Mouse (Mus musculus) frontal cortex, postnatal 36 days (tissue): ENCODE measurements at regions not wholly inside any gene's neighbourhood (a gene's known extent, or its start where the extent isn't known, plus 50 kb on each side); places are given as distances from the start of the nearest gene placed in this dataset.
"Not testable (repeated sequence)": the region's sequence is repeated elsewhere in the genome, so short reads cannot be mapped to it uniquely, and the experiment has no call there.

Experiments
- DNase-seq, 2 experiments: peaks; one replicate each; pipeline ENCODE4 v3.0.0; 2022; ENCODE audit warnings: low spot score in 2 of 2

DNA sequence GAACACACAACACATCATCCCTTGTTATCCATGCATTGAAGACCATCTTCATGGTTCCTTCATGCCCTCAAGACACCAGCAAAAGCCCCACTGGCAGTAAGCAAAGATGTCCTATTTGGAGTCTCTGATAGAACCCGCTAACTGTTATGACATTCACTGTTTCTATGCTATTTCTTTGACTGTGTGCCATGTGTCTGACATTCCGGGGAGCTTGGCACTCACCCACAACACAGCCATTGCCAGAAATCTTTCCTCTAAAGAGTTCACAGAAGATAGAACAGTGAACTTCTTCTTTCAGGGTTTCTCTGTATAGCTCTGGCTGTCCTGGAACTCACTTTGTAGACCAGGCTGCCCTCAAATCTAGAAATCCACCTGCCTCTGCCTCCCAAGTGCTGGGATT, 261.2 kb downstream of the Setd4 start:
- peak; percentile 12 to 31 for DNase-seq

DNA sequence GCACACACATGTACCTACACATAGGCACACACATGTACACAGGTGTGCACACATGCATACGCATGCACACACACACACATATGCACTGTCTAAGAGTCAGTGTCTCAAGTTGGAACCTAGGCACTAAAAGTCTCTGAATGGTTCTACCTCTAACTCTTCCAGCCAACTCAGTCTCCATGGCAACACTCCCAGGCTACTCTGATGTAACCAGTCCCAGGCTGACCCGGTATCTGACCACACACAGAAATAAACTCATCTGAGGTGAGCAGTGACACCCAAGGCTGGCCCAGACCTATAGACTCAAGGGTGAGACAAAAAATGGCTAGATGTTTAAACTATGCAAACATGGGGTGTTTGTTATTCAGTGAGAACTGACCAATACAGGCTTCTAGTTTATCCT, 262.1 kb downstream of the Setd4 start:
- DNase-seq, result no peak

DNA sequence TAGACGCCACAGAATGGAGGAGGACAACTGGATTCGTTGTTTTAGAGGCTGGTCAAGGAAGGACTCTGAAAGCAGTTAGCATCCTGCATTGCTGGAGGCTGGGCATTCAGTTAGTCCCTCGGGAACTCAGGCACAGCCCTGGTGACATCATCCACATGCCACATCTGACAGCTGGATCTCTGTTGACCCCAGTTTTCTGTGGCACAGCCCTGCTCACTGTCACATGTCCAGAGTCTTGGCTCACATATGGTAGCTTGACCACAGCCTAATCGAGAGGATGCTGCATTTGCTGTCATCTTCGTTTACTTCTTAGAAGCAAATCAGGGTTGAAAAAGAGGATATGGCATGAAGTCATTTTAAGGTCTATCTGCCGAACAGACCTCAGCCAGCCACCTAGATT, 265.1 kb downstream of the Setd4 start:
- DNase-seq, result no peak

DNA sequence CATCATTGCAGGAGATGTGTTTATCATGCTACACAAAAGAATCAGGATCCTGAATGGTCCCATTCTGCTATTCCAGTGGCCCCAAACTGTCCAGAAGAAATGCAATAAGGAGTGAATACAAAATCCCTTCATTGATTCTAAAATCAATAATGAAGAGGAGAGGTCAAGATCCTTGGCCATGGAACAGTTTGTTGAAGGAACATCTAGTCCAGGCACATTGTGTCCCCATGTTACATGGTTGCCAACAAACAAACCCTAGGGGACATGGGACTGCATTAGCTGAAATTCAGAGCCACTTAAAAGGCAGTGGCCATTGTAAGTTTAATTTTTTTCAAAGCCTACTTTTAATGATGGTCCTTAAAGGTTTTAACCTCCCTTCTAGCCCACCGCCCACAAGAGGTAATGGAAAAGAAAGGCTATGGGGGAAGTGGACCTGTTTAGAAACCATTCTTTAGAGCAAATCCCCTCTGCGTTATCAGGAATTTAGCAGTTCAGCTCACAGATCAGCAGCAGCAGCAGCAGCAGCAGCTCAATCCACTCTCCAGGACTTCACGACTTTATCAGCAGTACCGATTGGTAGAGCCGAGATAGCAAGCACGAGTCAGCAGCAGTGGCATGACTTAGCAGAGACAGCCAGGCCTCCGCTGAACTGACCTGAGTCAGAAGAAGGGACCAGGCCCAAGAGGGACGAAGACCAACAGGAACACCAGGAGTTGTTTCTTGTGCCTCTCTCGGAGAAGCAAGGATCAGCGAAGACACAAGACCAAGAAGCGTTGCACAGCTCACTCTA, 268.3 kb downstream of the Setd4 start:
- no peak for DNase-seq

DNA sequence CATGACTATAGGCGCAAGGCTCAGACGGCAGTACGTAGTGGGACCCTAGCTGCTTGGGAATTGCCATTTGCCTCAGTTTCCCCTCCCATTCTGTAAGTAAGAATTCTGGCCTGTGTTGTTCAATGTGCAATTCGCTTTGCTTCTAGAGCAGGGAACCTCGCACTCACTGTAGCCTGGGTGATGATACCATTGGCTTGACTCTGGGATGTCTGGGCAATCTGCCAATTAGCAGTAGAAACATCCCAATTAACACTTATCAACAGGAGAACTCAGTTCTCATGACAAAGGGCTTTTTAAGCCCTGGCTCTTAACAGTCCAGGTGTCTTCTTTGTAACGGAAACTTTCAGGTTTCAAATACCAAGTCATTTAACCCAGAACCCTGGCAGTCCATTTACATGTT, 270.2 kb downstream of the Setd4 start:
- no peak for DNase-seq

DNA sequence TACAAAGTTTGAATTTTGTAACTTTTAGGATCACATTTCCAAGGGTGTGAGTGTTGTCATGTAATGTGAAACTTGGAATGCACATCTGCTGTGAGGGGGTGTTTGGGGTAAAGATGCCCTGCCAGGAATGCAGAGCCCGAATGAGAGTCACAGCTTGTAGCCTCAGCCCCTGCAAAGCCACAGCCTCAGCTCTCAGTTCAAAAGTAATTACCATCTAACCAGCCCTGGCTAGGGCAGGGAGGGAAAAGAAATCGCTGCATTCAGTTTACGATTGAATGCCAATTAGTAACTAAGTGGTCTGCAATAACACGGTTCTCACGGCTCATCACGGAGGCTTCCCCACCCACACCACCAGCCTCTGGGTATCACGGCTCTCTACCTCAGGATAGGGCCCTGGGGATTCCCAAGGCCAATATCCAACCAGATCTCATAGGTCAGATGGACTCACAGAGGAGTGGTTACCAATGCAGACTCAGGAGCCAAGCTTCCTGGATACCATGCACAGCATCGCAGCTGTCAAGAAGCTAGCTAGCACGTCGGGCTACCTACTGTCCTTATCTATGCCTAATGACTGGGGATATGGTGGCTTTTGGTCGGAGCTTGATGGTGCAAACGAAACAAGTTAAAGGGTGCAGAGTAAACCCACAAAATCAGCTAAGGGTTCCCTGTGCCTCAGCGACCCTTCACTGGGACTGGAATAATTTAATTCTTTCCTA, 275.0 kb downstream of the Setd4 start:
- no peak for DNase-seq

DNA sequence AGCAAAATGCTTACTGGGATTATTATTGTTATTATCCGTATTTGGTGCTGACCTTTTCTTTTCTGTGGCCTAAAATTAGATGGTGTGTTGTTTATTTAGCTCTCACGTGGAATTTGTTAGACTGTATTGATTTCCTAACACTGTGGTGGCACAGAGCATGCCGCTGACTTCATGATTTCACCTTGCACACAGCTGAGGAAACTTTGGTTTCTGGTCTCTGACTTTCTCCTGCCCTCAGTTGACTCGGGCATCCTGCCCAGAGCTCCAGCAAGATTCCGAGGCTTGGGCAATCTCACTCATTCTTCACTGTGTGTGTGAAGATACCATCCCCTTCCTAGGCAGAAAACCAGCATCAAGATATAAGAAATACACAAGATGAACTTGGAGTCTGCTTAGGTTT, 279.0 kb downstream of the Setd4 start:
- no peak for DNase-seq

DNA sequence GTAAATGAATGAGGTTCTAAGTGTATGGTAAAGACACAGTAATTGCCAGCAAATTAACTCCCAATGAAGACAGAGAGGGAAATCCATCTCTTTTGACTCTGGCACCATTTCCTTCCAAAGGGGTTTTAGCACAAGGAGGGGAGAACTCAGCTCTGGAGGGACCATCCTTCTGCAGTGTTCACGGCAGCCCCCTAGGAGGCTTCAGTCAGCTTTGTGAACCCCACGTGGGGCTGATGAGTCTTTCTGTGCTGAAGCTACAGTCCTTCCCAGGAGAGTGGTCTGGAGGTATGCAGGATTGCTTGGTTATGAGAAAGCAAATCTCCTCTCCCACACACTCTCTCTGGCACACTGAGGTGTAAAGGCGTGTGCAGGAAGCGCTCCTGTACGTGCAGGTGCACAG, 280.7 kb downstream of the Setd4 start:
- DNase-seq, result no peak

DNA sequence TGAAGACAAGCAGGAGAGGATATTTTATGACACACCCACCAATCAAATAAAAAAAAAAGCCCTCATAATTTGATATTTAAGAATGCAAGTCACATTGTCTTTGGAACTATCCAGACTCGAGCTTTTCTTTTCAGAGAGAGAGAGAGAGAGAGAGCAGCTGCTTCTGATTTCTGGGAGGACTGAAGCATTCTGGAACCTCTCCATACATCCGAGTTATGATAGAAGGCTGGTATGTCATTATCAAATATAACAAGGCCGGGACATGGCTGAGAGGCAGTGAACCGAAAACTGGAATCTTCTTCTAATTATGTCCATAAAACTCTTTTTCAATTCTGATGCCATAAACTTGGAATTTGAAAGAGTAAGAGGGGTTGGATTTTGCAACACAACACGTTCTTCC, 284.3 kb downstream of the Setd4 start:
- no peak for DNase-seq

DNA sequence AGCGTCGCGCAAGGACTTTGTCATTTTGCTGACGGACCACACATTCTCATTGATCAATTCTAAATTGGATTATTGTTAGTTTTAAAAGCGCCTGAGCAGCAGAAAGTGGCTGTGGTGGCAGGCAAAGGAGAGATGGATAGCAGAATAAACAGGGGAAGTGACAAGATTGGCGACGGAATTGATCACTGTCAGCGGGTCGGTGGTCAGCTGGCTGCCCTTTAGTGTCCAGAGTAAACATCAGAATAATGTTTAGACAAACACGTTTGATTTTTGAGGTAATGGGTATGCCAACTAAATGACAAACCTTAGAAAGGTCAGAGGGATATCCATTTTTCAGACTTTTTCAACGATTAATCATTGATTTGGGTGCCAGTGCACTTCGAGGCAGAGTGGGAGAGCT, 292.2 kb downstream of the Setd4 start:
- DNase-seq, result no peak

DNA sequence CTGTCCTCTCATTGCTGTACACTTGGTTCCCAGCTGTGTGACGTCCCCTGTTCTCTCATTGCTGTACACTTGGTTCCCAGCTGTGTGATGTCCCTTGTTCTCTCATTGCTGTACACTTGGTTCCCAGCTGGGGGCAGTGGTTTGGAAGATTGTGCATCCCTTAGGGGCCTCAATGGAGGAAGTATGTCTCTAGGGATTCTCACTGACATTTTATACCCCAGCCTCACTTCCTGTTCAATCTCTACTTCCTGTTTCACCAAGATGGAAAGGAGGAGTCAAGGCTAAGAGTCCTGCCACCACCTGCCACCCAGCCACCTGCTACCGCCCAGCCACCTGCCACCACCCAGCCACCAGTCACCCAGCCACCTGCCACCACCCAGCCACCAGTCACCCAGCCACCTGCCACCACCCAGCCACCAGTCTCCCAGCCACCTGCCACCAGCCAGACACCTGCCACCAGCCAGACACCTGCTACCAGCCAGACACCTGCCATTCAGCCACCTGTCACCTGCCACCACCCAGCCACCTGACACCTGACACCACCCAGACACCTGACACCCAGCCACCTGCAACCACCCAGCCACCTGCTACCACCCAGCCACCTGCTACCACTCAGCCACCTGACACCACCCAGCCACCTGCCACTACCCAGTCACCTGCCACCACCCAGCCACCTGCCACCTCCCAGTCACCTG, 295.1 kb downstream of the Setd4 start:
- no peak for DNase-seq

DNA sequence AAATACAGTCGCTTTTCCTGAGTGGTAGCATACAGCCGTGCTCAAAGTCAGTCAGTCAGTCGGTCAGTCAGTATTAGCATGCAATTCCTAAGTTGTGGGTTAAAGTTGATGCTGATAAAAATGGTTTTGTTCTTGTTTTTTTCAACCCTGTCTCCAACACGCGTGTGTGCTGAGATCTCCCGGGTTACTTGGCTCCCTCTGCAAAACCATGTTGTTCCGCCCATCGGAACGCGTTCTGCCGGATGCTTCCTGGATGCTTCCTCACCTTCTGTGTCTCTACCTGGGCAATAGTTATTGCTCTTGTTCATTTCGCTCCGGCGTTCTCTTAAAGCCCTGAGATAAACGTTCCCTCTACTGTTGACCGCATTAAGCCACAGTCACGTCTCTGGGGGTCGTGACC, 296.9 kb downstream of the Setd4 start:
- DNase-seq, result no peak

DNA sequence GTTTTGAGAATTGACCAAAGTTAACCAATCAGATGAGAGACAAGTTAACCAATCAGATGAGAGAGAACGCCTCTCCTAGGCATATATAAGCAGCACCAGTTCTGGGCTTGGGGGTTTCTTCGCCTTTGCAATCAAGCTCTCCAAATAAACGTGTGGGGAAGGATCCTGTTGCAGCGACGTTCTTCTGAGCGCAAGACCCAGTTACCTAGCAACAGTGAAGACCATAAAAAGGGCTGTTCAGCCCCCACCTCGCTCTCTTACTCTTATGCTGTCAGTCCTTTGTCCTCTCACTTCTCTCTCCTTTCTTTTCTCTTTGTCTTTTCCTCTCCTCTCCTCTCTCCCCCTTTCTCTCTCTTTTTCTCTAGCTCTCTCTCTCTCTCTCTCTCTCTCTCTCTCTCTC, 297.7 kb downstream of the Setd4 start:
- not testable (repeated sequence) for DNase-seq

DNA sequence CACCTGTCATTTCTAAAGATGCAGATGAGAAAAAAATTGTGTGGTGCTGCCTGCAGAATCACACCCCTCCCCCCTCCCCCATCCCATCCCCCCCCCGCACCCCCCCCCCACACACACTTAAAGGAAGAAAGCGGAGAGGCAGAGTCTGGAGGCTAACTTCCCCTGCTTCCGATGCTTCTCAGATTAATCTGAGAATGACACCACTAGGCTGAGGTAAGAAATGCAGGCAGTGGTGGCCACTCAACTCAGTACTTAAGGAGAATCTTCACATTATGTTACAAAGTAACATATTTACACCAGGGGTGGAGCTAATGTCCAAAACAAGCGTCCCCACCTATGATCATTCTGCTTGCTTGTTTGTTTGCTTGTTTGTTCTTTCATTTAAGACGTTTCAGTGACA, 309.4 kb downstream of the Setd4 start:
- no peak for DNase-seq

DNA sequence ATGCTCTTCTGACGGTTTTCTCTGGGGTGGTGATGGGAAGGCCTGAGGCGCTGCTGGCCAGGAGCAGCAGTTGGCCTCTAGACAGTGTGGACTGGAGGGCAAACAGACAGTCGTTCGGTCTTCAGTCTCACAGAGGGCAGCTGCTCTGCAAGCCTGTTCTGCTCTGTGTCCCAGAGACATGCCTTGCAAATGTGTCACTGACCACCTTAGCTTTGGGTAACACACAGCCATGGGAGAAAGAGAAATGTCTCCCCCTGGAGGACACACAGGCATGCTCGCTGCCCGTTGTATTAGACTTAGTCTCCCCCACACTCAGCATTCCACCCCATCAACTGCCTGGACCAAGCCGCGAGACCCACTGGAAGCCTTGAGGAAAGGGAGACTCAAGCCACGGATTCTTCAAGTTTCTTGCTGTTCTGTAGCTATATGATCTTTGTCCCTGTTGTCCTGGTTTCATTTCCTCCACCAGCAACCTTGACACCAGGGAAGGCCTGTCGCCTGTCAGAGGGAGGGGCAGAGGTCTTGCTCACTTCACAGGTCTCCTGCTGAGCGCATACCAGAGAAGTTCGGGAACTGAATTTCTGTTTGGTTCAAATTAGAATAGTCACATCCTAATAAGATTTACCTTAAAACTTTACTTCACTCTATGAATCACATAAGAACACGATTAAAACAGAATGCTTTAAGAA, 310.8 kb downstream of the Setd4 start:
- peak; percentile 68 to 75 for DNase-seq

DNA sequence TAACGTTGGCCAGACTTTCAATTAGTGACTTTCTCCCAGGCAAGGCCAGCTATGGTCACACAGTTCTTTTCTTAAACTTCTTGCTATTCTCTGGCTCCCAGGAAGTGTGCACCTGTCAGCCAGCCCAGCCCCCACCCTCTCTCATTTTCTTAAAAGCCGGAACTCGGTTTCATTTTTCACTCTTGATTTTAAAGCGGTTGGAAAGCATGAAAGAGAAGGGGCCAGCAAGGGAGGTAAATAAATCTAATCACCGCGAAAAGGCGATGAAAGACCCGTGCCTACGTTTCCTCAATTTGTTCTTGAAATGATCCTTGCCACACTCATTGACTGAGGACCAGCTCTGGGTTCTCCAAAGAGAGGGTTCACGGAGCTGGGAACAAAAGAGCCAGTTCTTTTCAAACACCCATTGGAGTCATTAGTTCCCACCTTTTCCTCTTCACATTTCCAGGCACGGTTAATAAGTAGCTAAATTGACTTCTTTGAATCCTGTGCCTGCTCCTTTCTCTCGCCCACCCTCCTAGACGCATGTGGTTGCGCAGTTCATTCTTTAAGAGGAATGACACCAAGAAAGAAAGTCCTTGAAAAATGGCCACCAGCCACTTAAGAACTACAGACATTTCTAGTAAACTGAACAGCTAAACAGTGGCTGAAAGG, 311.6 kb downstream of the Setd4 start:
- DNase-seq, result no peak

DNA sequence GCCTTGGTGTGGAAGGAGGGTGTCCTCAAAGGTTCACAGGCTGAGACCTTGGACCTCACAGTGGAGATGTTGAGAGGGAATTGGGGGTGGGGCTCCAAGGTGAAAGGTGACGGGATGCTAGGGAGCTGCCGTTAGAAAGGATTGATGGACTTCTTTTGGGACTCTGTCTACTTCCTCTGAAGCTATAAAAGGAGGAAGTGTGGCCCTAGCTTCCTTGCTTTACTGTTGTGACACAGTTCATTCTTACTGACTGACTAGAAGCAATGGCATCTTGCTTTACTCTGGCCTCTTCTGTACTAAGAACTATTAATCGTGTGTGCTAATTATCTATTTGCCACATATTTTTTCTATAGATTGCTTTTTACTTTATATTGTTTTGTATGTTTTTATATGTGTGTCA, 315.8 kb downstream of the Setd4 start:
- no peak for DNase-seq

DNA sequence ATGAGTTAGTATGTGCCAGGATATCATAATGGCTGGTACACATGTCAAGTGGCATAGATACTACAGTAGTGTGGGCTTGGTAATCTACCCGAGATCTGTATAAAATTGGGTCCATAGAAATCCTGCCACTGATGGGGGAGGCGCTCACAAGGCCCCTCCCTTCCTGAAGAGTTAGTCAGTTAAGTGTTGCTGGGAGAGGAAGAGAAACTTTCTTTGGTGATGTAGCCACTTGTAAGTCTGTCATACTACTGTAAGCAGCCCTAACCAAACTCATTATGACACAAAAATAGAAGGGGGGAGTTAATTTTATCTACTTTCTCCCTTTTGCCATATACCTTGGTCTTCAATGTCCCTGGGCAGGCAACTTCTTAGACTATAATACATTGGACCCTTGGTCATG, 316.3 kb downstream of the Setd4 start:
- no peak for DNase-seq

DNA sequence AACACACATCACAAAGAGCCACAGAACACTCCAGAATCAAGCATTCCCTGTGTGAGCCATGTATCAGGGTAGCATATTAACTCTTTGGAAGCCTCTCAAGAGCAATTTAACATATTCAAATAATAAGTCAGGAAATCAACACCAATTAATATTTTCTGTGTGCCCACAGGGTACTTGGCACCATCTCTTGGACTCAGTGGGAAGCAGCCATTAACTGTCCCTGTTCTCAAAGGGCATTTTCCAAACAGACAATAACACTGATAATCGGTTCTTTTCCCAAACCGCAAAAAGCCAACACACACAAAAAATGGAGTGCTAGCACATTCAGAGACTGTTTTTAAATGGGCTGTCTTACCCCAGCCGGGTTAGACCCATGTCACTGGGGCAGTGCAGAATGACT, 317.0 kb downstream of the Setd4 start:
- no peak for DNase-seq

DNA sequence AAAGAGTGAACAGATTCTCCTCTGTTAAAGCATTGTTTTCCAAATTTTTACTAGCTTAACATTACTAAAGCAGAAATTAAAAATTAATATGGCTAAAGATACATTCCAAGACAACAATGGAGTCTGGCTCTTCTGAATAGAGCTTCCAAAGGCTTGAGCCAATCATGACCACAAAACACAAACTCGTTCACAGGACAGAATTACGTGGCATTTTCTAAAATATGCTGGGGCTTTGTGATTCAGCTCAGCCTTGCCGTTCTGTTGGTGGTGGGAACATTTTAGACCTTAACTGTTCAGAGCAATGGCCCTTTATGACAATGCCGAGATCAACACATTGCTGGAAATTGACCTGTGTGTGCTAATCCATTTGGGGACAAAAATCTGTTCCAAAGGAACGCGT, 318.7 kb downstream of the Setd4 start:
- DNase-seq, result no peak

DNA sequence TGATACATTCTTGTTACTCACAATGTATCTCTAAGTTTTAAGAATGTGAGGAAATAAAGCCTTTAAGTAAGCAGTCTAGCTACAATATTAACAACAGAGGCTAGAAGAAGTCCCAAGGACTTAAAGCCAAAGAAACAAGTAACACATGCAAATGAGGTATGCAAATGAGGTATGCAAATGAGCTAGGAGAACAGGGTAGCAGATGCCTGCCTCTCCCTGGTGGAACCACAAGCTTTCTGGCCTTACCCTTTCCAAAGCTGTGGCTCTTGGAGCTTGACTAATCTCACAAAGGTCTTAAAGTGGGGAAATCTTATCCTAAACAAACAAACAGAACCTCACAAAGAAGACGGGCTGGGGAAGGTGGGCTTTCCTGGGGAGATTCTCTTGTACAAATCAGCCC, 322.1 kb downstream of the Setd4 start:
- peak in 1 of 2 experiments; percentile 5 for DNase-seq

DNA sequence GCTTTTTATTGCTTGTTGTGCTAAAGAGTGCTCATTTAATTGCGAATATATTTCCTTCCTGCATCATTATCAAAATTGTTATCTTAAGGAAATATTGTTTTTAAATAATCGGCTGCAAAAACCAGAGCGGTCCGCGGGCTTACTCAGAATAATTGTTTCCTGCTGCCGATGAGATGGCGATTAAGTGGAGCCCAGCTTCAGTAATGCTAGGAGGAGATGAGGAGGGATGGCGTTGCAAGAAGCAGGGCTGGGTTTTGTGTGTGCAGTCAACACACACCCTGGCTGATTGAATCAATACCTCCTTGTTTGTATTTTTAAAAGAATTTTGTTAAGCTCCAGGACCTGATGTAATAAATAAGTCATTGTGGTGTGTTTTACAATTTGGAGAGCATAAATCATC, 331.2 kb downstream of the Setd4 start:
- no peak for DNase-seq
